Mouse (Mus musculus) lung, adult 2 months (tissue): Measurements from ENCODE around the gene Acsbg1.

Experiments used
- CTCF ChIP-seq: fragments of 200-500 bp; IDR thresholded peaks from 2 replicates; pipeline ENCODE4 v1.5.1; 2011; ENCODE audit warnings: mild to moderate bottlenecking, low read length, control low read depth; ENCODE audit not compliant: insufficient read depth
- POLR2A ChIP-seq: fragments of 200-500 bp; IDR thresholded peaks from 2 replicates; pipeline ENCODE4 v1.6.1; 2011; ENCODE audit warnings: low read depth, mild to moderate bottlenecking, control low read depth, low read length, borderline replicate concordance; ENCODE audit errors: extremely low read depth

DNA sequence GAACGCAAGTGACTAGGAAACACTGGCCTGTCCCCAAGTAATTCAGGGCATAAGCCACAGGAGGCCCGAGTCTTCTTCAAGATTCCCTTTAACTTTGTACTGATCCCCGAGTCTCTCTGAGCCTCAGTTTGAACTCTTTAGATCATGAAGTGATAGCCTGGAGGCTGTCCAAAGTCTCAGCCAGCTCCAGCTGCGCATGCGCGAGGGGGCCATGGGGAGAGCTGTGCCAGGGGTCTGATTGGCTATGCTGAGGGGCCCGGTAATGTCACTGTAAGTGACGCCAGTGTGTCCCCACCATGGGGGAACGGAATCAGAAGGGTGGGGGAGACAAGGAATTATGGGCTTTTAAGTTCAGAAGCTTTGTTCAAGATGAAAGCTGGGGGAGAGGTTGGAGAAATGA, 2.7 kb upstream of the Acsbg1 start:
- TF ChIP-seq CTCF, result no peak
- TF ChIP-seq POLR2A, result no peak
